ENCODE assay signal across 9 mouse cellular contexts in genomic region chr6:55717209-55717608, GRCm38 (mm10). TPM values are rescaled to one million over a fixed set of nuclear protein-coding genes. Genes with fewer than 3 reads are reported as not detected.
DNase-seq lines count a peak whose midpoint lies in the region; ATAC-seq and TF ChIP-seq lines count a peak whose summit lies in the region.
"Had no signal": no experiment of that assay in that cellular context is flagged by ENCODE, and none has a peak within 500 bp of the region (broad histone marks: within the 10 kb centered on the region; RNA-seq: fewer than 3 reads in every experiment).

No protein-coding gene starts in this region.

- H3K27me3 ChIP-seq in forebrain, postnatal 0 days (ENCODE audit: insufficient read depth, low read length), result no peaks in the 10 kb centered on the region
- no peaks in the 10 kb centered on the region for H3K27me3 ChIP-seq in neural tube, embryonic 11.5 days (ENCODE audit: control insufficient read depth, insufficient read depth, low read length)

- peak; percentile 87 for DNase-seq in heart, adult 11 months
- no peak for DNase-seq in heart, postnatal 25 days (ENCODE audit: low spot score)
- DNase-seq in brain, adult 2 months (ENCODE audit: low read depth, low spot score), result peak; percentile 83
- DNase-seq in forebrain, postnatal 0 days, result peak; percentile 62
- peak; percentile 48 for DNase-seq in kidney, adult 18-20 months
- DNase-seq in left cerebral cortex, postnatal 14 days (ENCODE audit: low spot score in 2 of 2), result peak; percentile 58 to 70
- DNase-seq in neural tube, embryonic 11.5 days (ENCODE audit: low spot score), result peak; percentile 78
- peak; percentile 60 for DNase-seq in thymus, postnatal 4 days

- H3K36me3 ChIP-seq in forebrain, postnatal 0 days (ENCODE audit: insufficient read depth), result no peaks in the 10 kb centered on the region
- no peaks in the 10 kb centered on the region for H3K36me3 ChIP-seq in neural tube, embryonic 11.5 days (ENCODE audit: control insufficient read depth, insufficient read depth, low read length)

- H3K27ac ChIP-seq in forebrain, postnatal 0 days (ENCODE audit: low read depth, low read length), result no peak overlapping the region
- H3K27ac ChIP-seq in neural tube, embryonic 11.5 days (ENCODE audit: low read depth, low read length), result no peak overlapping the region
- H3K27ac ChIP-seq: macrophage had no signal

- ATAC-seq in forebrain, postnatal 0 days, result peak; percentile 53; the same call in 1 of the 2 replicates
- ATAC-seq in neural tube, embryonic 11.5 days (ENCODE audit: insufficient read depth, low FRiP score, low TSS enrichment), result peak; percentile 65; the same call in 1 of the 2 replicates

- no peak overlapping the region for H3K4me3 ChIP-seq in forebrain, postnatal 0 days (ENCODE audit: low read depth, low read length)
- H3K4me3 ChIP-seq in neural tube, embryonic 11.5 days (ENCODE audit: low read depth, low read length), result no peak overlapping the region

- no peak overlapping the region for H3K4me2 ChIP-seq in forebrain, postnatal 0 days (ENCODE audit: low read depth)
- H3K4me2 ChIP-seq in neural tube, embryonic 11.5 days (ENCODE audit: low read depth), result no peak overlapping the region

- no peaks in the 10 kb centered on the region for H3K4me1 ChIP-seq in forebrain, postnatal 0 days (ENCODE audit: insufficient read depth)
- H3K4me1 ChIP-seq in neural tube, embryonic 11.5 days (ENCODE audit: control insufficient read depth, insufficient read depth, low read length), result no peaks in the 10 kb centered on the region

- WGBS in forebrain, postnatal 0 days, result 41% methylated on average over 5 of the region's 5 CpGs
- 36% methylated on average over 5 of the region's 5 CpGs for WGBS in neural tube, embryonic 11.5 days

- H3K9ac ChIP-seq in forebrain, postnatal 0 days, result no peak overlapping the region
- no peak overlapping the region for H3K9ac ChIP-seq in neural tube, embryonic 11.5 days (ENCODE audit: low read length)

- intact Hi-C loops in heart, postnatal 25 days (cut with DNase I), result loop anchor here (2.0 kb wide), 1 partner anchor 234 kb away; no protein-coding TSS in a partner anchor
- intact Hi-C loops in left cerebral cortex, postnatal 14 days (cut with DNase I), result loop anchor here (2.0 to 5.0 kb wide), 2 partner anchors 85 to 234 kb away; no protein-coding TSS in a partner anchor

- H3K9me3 ChIP-seq in forebrain, postnatal 0 days (ENCODE audit: low read length), result no peaks in the 10 kb centered on the region
- no peaks in the 10 kb centered on the region for H3K9me3 ChIP-seq in neural tube, embryonic 11.5 days (ENCODE audit: control insufficient read depth, low read length)

- TF ChIP-seq CTCF in forebrain, postnatal 0 days (IDR thresholded peaks at IDR 0.05; ENCODE audit: low read depth), result peak; percentile 74

RNA-seq across cellular contexts. Expression of gene Neurod6, which starts 36.1 kb away (rescaled TPM):
- not detected for total RNA-seq in heart, postnatal 25 days (2021)
- 189 and 251 TPM in 2 replicates for total RNA-seq in forebrain, postnatal 0 days (2014; rRNA removed)
- polyA plus RNA-seq in forebrain, postnatal 0 days (2015; fragmentation: Nextera tagmentation; extraction: Ambion mirVana), result 238 and 397 TPM in 2 replicates
- 10 to 100 TPM; 60.1 to 78.8 TPM for total RNA-seq in left cerebral cortex, postnatal 14 days (2021)
- polyA plus RNA-seq in neural tube, embryonic 11.5 days (2014; fragmentation: Nextera tagmentation; extraction: Ambion mirVana), result 0.93 and 1.2 TPM in 2 replicates
- polyA plus RNA-seq: macrophage had no signal

Comparison
In these comparisons a context has a peak if more than half of its experiments do, and no peak if none do; other contexts are left out.
1. RNA of gene Neurod6, which starts 36.1 kb away (total RNA-seq): 189 to 251 TPM in forebrain, postnatal 0 days and 60.1 to 78.8 TPM in left cerebral cortex, postnatal 14 days; not detected in heart, postnatal 25 days; every median in the first group is over 10 times any median in the second.